Mouse (Mus musculus) ES-CJ7 (cell line): Measurements from ENCODE around the gene Pdzd2.
A peak's percentile ranks its signal among the peaks of the same experiment; 100 is the strongest.

Experiments used
- DNase-seq: peaks from one replicate; pipeline ENCODE4 v3.0.0; 2011; ENCODE audit warnings: low read depth, low spot score

Pdzd2 gene

GRCm38 (mm10) chr15:12625524-12625923 is 114.2 kb downstream of the Pdzd2 start:
- peak; percentile 12 for DNase-seq

GRCm38 (mm10) chr15:12623521-12623920 is 116.2 kb downstream of the Pdzd2 start:
- DNase-seq = peak; percentile 51

- DNase-seq = no peak
Observed at GRCm38 (mm10) chr15:12622701-12623100, 117.0 kb downstream of the Pdzd2 start.

GRCm38 (mm10) chr15:12622093-12622643 is 117.6 kb downstream of the Pdzd2 start:
- DNase-seq = no peak

- no peak for DNase-seq
Observed at GRCm38 (mm10) chr15:12619273-12619672, 120.5 kb downstream of the Pdzd2 start.

GRCm38 (mm10) chr15:12617651-12618050 is 122.1 kb downstream of the Pdzd2 start:
- DNase-seq = no peak

GRCm38 (mm10) chr15:12617220-12617619 is 122.5 kb downstream of the Pdzd2 start:
- no peak for DNase-seq

GRCm38 (mm10) chr15:12614944-12615878 is 124.5 kb downstream of the Pdzd2 start:
- DNase-seq = no peak

- DNase-seq = no peak
Observed at GRCm38 (mm10) chr15:12614011-12614410, 125.7 kb downstream of the Pdzd2 start.

- no peak for DNase-seq
Observed at GRCm38 (mm10) chr15:12612944-12613675, 126.6 kb downstream of the Pdzd2 start.

- DNase-seq = no peak
Observed at GRCm38 (mm10) chr15:12608090-12608489, 131.6 kb downstream of the Pdzd2 start.

GRCm38 (mm10) chr15:12606306-12606705 is 133.4 kb downstream of the Pdzd2 start:
- no peak for DNase-seq

- DNase-seq = no peak
Observed at GRCm38 (mm10) chr15:12605239-12605993, 134.3 kb downstream of the Pdzd2 start.

- DNase-seq = no peak
Observed at GRCm38 (mm10) chr15:12603674-12604073, 136.1 kb downstream of the Pdzd2 start.

GRCm38 (mm10) chr15:12593094-12593493 is 146.6 kb downstream of the Pdzd2 start:
- no peak for DNase-seq

GRCm38 (mm10) chr15:12592628-12593027 is 147.1 kb downstream of the Pdzd2 start:
- no peak for DNase-seq

- no peak for DNase-seq
Observed at GRCm38 (mm10) chr15:12588661-12589060, 151.1 kb downstream of the Pdzd2 start.

GRCm38 (mm10) chr15:12586852-12587424 is 152.8 kb downstream of the Pdzd2 start:
- DNase-seq = no peak

GRCm38 (mm10) chr15:12586154-12586553 is 153.6 kb downstream of the Pdzd2 start:
- peak; percentile 76 for DNase-seq

- no peak for DNase-seq
Observed at GRCm38 (mm10) chr15:12583051-12583450, 156.7 kb downstream of the Pdzd2 start.

- no peak for DNase-seq
Observed at GRCm38 (mm10) chr15:12582471-12582870, 157.3 kb downstream of the Pdzd2 start.
